Mouse (Mus musculus) liver, embryonic 11.5 days (tissue): ENCODE data around the gene Lyz2. TPM values are rescaled to one million over a fixed set of nuclear protein-coding genes. Genes with fewer than 3 reads are reported as not detected.
"Not testable (repeated sequence)": the region's sequence is repeated elsewhere in the genome, so short reads cannot be mapped to it uniquely, and the experiment has no call there.

Experiments used
- ATAC-seq: fragments of 200-750 bp; cut with Nextera tagmentation; replicated peaks from 2 replicates; pipeline ENCODE4 v1.8.0; 2017; ENCODE audit warnings: moderate number of reproducible peaks, mild to moderate bottlenecking, moderate TSS enrichment, moderate library complexity; ENCODE audit not compliant: low FRiP score
- DNase-seq: peaks from one replicate; pipeline ENCODE4 v3.0.0-alpha.2; 2017; ENCODE audit warnings: low spot score
- H3K27ac ChIP-seq: fragments of 300-500 bp; sonication (generic); 2 replicates; pipeline ENCODE4 v1.5.1; 2014; ENCODE audit warnings: mild to moderate bottlenecking, low read depth, low read length, control low read depth
- H3K27me3 ChIP-seq: fragments of 300-500 bp; sonication (generic); replicated peaks from 2 replicates; pipeline ENCODE4 v1.6.1; 2014; ENCODE audit warnings: low read length, mixed read lengths; ENCODE audit not compliant: control insufficient read depth, insufficient read depth
- H3K36me3 ChIP-seq: fragments of 300-500 bp; sonication (generic); 2 replicates; pipeline ENCODE4 v1.6.1; 2014; ENCODE audit warnings: mild to moderate bottlenecking, low read length, moderate library complexity, mixed read lengths; ENCODE audit not compliant: control insufficient read depth, insufficient read depth
- H3K4me1 ChIP-seq: fragments of 300-500 bp; sonication (generic); replicated peaks from 2 replicates; pipeline ENCODE4 v1.6.1; 2014; ENCODE audit warnings: low read length, mixed read lengths; ENCODE audit not compliant: control insufficient read depth, insufficient read depth
- H3K4me2 ChIP-seq: fragments of 300-500 bp; sonication (generic); 2 replicates; pipeline ENCODE4 v1.6.1; 2014; ENCODE audit warnings: mild to moderate bottlenecking, control low read depth, moderate library complexity
- H3K4me3 ChIP-seq: fragments of 300-500 bp; sonication (generic); 2 replicates; pipeline ENCODE4 v1.5.1; 2014; ENCODE audit warnings: low read depth, low read length, control low read depth
- H3K9ac ChIP-seq: fragments of 300-500 bp; sonication (generic); 2 replicates; pipeline ENCODE4 v1.6.1; 2014; ENCODE audit warnings: low read depth, low read length, control low read depth
- H3K9me3 ChIP-seq: fragments of 300-500 bp; sonication (generic); 2 replicates; pipeline ENCODE4 v1.6.1; 2016; ENCODE audit warnings: low read length, inconsistent platforms, mixed read lengths; ENCODE audit not compliant: control insufficient read depth
- WGBS: fragments of 180-500 bp; shearing (Covaris S2); extraction: QIAGEN DNeasy Blood & Tissue Kit; methylation state at CpG from one replicate; pipeline ENCODE4 v1.1.7; 2014; 5-methylcytosine and 5-hydroxymethylcytosine counted together
- polyA plus RNA-seq: library from polyadenylated mRNA; unstranded; fragments of >200 nt; fragmentation: Nextera tagmentation; extraction: Ambion mirVana; gene quantifications from 2 replicates; pipeline ENCODE4 v1.2.1, GENCODE M21; 2014

Lyz2 gene
- polyA plus RNA-seq, 1 experiment from 2014 or later: 86.2 TPM

DNA sequence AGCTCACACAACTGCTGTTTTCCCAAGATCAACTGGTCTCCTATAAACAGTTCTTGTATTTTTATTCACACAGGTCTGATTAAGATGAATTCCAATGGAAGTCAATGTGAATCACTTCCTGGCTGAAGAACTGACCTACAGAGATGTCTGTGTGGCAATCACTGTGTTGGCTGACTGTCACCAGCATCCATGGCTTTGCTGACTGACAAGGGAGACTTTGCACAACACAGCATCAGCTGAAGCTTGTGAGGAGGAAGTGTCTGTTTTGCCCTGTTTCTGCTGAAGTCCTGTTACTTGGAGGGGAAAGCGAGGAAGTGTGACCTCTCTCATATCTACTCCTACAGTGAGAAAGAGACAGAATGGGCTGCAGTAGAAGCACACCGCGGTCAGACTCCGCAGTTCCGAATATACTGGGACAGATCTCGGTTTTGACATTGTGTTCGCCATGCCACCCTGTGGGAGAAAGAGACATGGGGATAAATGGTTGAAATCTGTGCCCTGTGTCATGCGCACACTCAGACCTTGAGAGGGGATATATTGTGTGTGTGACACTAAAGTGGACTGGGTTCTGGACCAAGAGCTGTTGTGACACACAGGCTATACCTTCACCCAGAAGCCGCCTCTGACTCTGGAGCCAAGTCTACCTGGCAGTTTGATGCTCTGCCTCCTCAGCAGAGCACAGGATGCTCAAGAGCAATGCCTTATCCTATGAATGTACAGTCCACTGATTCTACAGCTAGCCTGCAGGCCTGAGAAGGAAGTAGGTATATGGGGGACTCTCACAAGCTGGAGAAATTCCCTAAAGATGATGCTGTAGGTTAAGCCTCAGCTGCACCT, 6.3 kb upstream of the Lyz2 start:
- no peak for DNase-seq
- H3K27me3 ChIP-seq: no peaks in the 10 kb centered on the region
- no peak overlapping the region for H3K9ac ChIP-seq
- no peaks in the 10 kb centered on the region for H3K36me3 ChIP-seq
- 85% methylated on average over 9 of the region's 9 CpGs for WGBS
- no peak overlapping the region for H3K4me2 ChIP-seq
- no peaks in the 10 kb centered on the region for H3K9me3 ChIP-seq
- H3K4me1 ChIP-seq: no peaks in the 10 kb centered on the region
- no peak overlapping the region for H3K4me3 ChIP-seq
- H3K27ac ChIP-seq: no peak overlapping the region
- ATAC-seq: no peak

DNA sequence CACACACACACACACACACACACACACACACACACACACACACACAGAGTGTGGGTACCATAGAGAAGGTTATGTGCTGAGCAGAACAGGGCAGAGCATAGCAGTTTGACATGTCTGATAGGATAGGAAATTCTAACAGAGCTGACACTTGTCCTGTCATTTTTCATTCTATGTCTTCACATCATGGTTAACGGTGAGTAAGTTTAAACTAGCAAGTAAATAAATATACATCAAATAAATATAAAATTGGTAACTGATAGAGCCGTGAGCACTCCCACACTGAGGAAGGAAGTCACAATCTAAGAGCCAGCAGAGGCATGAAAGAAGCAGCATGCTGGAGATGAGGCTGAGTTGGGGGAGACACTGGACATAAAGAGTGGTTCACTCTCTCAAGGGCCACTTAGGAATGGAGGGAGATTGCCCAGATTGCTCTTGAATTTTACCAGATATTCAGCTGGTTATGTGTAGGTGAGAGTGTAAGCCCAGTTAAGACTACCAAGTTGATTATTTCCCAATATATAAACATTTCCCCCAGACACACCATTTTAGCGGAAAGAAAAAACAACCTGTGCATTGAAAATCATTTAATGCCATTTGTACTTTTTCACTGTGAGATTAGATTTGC, 5.2 kb upstream of the Lyz2 start:
- H3K4me2 ChIP-seq: no peak overlapping the region
- H3K27ac ChIP-seq: no peak overlapping the region
- H3K4me1 ChIP-seq: no peaks in the 10 kb centered on the region
- DNase-seq (no peak), ATAC-seq (no peak)
- H3K36me3 ChIP-seq: no peaks in the 10 kb centered on the region
- H3K9ac ChIP-seq: no peak overlapping the region
- no peaks in the 10 kb centered on the region for H3K9me3 ChIP-seq
- no peaks in the 10 kb centered on the region for H3K27me3 ChIP-seq
- no peak overlapping the region for H3K4me3 ChIP-seq
- 71% methylated on average over 3 of the region's 3 CpGs for WGBS

- Histone ChIP-seq H3K27ac (no peak overlapping the region), H3K9me3 (no peaks in the 10 kb centered on the region), H3K27me3 (no peaks in the 10 kb centered on the region), H3K4me3 (no peak overlapping the region), H3K4me1 (no peaks in the 10 kb centered on the region), H3K9ac (no peak overlapping the region), H3K36me3 (no peaks in the 10 kb centered on the region), H3K4me2 (no peak overlapping the region)
- no peak for DNase-seq
- ATAC-seq: no peak
- WGBS: 90% methylated on average over 6 of the region's 6 CpGs
Measured at GRCm38 (mm10) chr10:117286366-117286970, 4.3 kb upstream of the Lyz2 start.

GRCm38 (mm10) chr10:117285584-117285983, 3.5 kb upstream of the Lyz2 start:
- ATAC-seq, H3K4me1 ChIP-seq, H3K4me2 ChIP-seq, DNase-seq, H3K27me3 ChIP-seq, H3K9ac ChIP-seq, H3K4me3 ChIP-seq, H3K36me3 ChIP-seq, H3K9me3 ChIP-seq, H3K27ac ChIP-seq: not testable (repeated sequence)
- 73% methylated on average over 3 of the region's 7 CpGs for WGBS

DNA sequence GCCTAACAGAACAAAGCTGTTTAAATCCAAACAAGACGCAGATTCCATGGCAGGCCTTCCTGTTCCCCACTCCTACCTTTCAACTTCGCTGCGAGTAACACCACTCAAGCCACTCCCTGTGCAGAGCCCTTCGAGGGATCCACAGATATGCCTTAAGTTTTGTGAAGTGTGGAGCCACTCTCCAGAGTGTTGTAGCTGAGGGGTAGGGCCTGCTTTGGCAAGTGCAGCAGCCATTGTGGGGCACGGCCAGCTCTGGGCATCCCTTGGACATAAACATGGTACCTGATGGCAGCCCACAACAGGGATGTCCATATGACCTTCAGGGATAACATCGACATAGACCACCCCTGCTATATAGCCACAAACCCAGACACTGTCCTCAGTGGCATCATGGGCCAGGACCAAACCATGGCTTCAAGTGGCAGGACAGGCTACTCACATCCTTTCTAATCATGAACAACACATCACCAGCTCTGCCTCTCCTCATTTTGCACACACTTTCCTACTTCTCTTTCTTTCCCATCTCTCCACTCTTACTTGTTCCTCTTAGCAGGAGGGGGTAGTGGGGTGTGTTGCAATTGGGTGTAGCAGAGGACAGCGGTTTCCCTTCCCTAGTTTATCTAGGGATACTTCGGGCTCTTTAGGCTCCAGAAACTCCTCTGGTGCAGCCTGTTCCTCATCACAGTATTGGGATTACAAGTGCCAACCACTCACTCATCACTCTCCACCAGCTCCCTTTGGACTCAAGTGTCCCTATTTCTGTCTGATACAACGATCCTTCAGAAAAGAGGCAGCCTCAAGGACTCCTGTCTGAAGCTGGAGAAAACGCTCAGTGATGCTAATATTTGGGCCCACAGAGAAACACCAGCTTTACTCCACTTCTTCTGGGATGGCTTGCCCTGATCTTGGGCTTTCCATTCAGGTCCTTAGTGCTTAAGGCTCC, 2.7 kb upstream of the Lyz2 start:
- Histone ChIP-seq H3K4me3 (no peak overlapping the region), H3K4me1 (no peaks in the 10 kb centered on the region), H3K9me3 (no peaks in the 10 kb centered on the region), H3K27me3 (no peaks in the 10 kb centered on the region), H3K27ac (no peak overlapping the region), H3K36me3 (no peaks in the 10 kb centered on the region), H3K4me2 (no peak overlapping the region), H3K9ac (no peak overlapping the region)
- 72% methylated on average over 10 of the region's 10 CpGs for WGBS
- ATAC-seq (no peak), DNase-seq (no peak)

DNA sequence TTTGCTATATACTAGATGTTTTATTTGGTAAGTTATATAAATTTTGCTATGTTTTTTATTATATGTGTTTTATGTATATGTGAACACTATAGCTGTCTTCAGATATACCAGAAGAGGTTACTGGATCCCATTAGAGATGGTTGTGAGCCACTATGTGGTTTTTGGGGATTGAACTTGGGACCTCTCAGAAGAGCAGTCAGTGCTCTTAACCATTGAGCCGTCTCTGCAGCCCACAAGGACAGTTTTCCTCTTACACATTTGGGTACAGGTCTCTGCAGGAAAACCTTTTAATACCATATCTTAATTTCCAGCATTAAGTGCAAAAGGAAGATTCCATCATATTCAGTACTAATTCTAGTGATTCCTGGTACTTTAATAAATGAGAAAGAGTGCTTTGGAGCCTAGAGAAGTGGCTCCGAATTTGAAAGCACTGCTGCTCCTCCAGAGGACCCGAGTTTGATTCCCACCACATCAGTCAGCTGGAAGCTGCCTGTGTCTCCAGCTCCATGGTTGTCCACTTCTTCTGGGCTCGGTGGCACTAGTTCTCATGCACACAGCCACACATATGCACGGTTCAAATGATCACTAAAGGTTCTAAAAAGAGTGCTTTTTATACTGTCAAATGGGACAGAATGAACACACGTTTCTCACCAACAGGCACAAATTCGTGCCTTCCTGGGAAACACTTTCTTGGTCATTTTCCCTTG, 1.9 kb upstream of the Lyz2 start:
- 76% methylated on average over 7 of the region's 7 CpGs for WGBS
- no peak for ATAC-seq
- Histone ChIP-seq H3K4me3 (no peak overlapping the region), H3K4me1 (no peaks in the 10 kb centered on the region), H3K9me3 (no peaks in the 10 kb centered on the region), H3K27me3 (no peaks in the 10 kb centered on the region), H3K27ac (no peak overlapping the region), H3K36me3 (no peaks in the 10 kb centered on the region), H3K4me2 (no peak overlapping the region), H3K9ac (no peak overlapping the region)
- no peak for DNase-seq

- not testable (repeated sequence) for H3K36me3 ChIP-seq, H3K4me3 ChIP-seq, H3K4me1 ChIP-seq, H3K27ac ChIP-seq, H3K9me3 ChIP-seq, H3K4me2 ChIP-seq, ATAC-seq, H3K9ac ChIP-seq, DNase-seq, H3K27me3 ChIP-seq
- WGBS: 72% methylated on average over 4 of the region's 4 CpGs
Measured at GRCm38 (mm10) chr10:117283196-117283595, 1.1 kb upstream of the Lyz2 start.

DNA sequence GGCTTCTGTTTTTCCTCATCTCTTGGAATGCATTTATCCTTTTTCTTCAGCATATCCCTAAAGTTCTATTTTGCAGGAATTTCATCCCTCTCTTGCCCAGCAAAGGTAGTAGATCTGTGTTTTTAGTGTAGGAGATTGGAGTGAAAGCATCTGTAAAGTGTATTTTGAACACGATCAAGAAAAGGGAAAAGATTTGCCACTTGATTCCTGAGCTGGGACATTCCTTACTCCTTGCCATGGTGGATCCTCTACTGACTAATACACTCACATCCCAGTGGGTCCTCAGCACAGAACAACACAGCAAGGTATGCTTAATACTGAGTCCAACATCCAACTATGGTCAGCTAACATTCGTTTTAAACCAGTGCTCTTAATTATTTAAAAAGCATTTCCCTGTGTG, 430 bp upstream of the Lyz2 start:
- 75% methylated on average over 2 of the region's 2 CpGs for WGBS
- H3K9ac ChIP-seq: no peak overlapping the region
- H3K9me3 ChIP-seq: no peaks in the 10 kb centered on the region
- H3K36me3 ChIP-seq: no peaks in the 10 kb centered on the region
- H3K27ac ChIP-seq: no peak overlapping the region
- no peaks in the 10 kb centered on the region for H3K4me1 ChIP-seq
- no peaks in the 10 kb centered on the region for H3K27me3 ChIP-seq
- no peak overlapping the region for H3K4me3 ChIP-seq
- DNase-seq (no peak), ATAC-seq (no peak)
- H3K4me2 ChIP-seq: no peak overlapping the region
